ENCODE assay signal across 11 mouse cellular contexts in genomic region chr1:60746153-60746552, GRCm38 (mm10). TPM values are rescaled to one million over a fixed set of nuclear protein-coding genes. Genes with fewer than 3 reads are reported as not detected.
A peak's percentile ranks its signal among the peaks of the same experiment; 100 is the strongest.
DNase-seq lines count a peak whose midpoint lies in the region; ATAC-seq and TF ChIP-seq lines count a peak whose summit lies in the region.
"Had no signal": no experiment of that assay in that cellular context is flagged by ENCODE, and none has a peak within 500 bp of the region (broad histone marks: within the 10 kb centered on the region; RNA-seq: fewer than 3 reads in every experiment).

No protein-coding gene starts in this region.

- H3K4me2 ChIP-seq in heart, postnatal 0 days (ENCODE audit: low read depth, low read length): no peak overlapping the region
- H3K4me2 ChIP-seq: forebrain, embryonic 13.5 days had no signal

- H3K9me3 ChIP-seq in heart, postnatal 0 days (replicated peaks; ENCODE audit: control insufficient read depth, low read length): no peaks in the 10 kb centered on the region
- H3K9me3 ChIP-seq: forebrain, embryonic 13.5 days; heart, embryonic 10.5 days had no signal

- H3K4me3 ChIP-seq in heart, postnatal 0 days (ENCODE audit: low read depth, low read length): peak overlapping the region; percentile 9; the same call in 1 of the 2 replicates
- H3K4me3 ChIP-seq: forebrain, embryonic 13.5 days; heart, embryonic 10.5 days had no signal

- intact Hi-C loops in heart, postnatal 25 days (cut with DNase I): no loop called here

- H3K27ac ChIP-seq in heart, postnatal 0 days (ENCODE audit: low read depth): no peak overlapping the region
- H3K27ac ChIP-seq: forebrain, embryonic 13.5 days; heart, embryonic 10.5 days had no signal

- no peak overlapping the region for H3K9ac ChIP-seq in heart, postnatal 0 days (replicated peaks; ENCODE audit: low read depth, low read length)
- H3K9ac ChIP-seq: forebrain, embryonic 13.5 days had no signal

- no peaks in the 10 kb centered on the region for H3K27me3 ChIP-seq in heart, postnatal 0 days (ENCODE audit: control insufficient read depth, insufficient read depth, low read length)
- no peaks in the 10 kb centered on the region for H3K27me3 ChIP-seq in splenic B cell, adult 2 months (ENCODE audit: control insufficient read depth, insufficient read depth, low read length, poor library complexity, severe bottlenecking)
- H3K27me3 ChIP-seq: forebrain, embryonic 13.5 days had no signal

- TF ChIP-seq EP300 in heart, postnatal 0 days (IDR thresholded peaks at IDR 0.05; ENCODE audit: low read depth): no peak

- H3K36me3 ChIP-seq in heart, postnatal 0 days (replicated peaks; ENCODE audit: control insufficient read depth, insufficient read depth, low read length): no peaks in the 10 kb centered on the region
- H3K36me3 ChIP-seq in splenic B cell, adult 2 months (ENCODE audit: control insufficient read depth, insufficient read depth, low read length, poor library complexity, severe bottlenecking): no peaks in the 10 kb centered on the region
- H3K36me3 ChIP-seq: heart, embryonic 10.5 days had no signal

- peaks cover 9% of the 10 kb centered on the region for H3K4me1 ChIP-seq in heart, postnatal 0 days (ENCODE audit: control insufficient read depth, insufficient read depth)
- H3K4me1 ChIP-seq: forebrain, embryonic 13.5 days had no signal

- ATAC-seq in heart, postnatal 0 days (ENCODE audit: insufficient read depth, low read depth): no peak
- ATAC-seq in inflammation-experienced regulatory T-cells, adult 6 months: peak; percentile 89
- ATAC-seq: forebrain, embryonic 13.5 days had no signal

- 30% methylated on average over 2 of the region's 2 CpGs for WGBS in heart, postnatal 0 days

- TF ChIP-seq CTCF in heart, postnatal 0 days (IDR thresholded peaks at IDR 0.05; ENCODE audit: low read depth): no peak

- DNase-seq in heart, postnatal 0 days (ENCODE audit: low spot score): no peak
- DNase-seq in heart, postnatal 25 days (ENCODE audit: low spot score): no peak
- DNase-seq in CD8-positive naive resting alpha-beta T cell, adult 2 months (ENCODE audit: low read depth in 2 of 2, low spot score in 2 of 2): peak; percentile 81
- DNase-seq in splenic B cell, adult 2 months (ENCODE audit: low read depth, low spot score): peak; percentile 33
- no peak for DNase-seq in testis, postnatal 10 days (ENCODE audit: low spot score)
- no peak for DNase-seq in right cerebral cortex, postnatal 36 days (ENCODE audit: low spot score in 2 of 2)
- DNase-seq in cerebellum, adult 18-20 months: no peak

RNA-seq across cellular contexts. Expression of gene Cd28, which starts 29.6 kb away (rescaled TPM):
- 0.11 and 0.89 TPM in 2 replicates for total RNA-seq in heart, postnatal 0 days (2014; rRNA removed; ENCODE audit: low replicate concordance)
- polyA plus RNA-seq in heart, postnatal 0 days (2015; fragmentation: Nextera tagmentation; extraction: Ambion mirVana): 0.45 and 0.48 TPM in 2 replicates
- 10 to 100 TPM in 1 of 2 experiments, 1 to 10 TPM in 1; 8.7 to 10.2 TPM for total RNA-seq in heart, postnatal 25 days (2021)
- 100 to 1,000 TPM; 248 to 316 (median 315) TPM for polyA plus RNA-seq in inflammation-experienced regulatory T-cells, adult 6 months (2017; shearing (Covaris generic))
- total RNA-seq: midbrain, postnatal 0 days had no signal

Comparison
In these comparisons a context has a peak if more than half of its experiments do, and no peak if none do; other contexts are left out.
1. DNase-seq: peak in CD8-positive naive resting alpha-beta T cell, adult 2 months (2 of 2) and splenic B cell, adult 2 months (single experiment); none in heart, postnatal 0 days (single experiment), heart, postnatal 25 days (single experiment), testis, postnatal 10 days (single experiment), right cerebral cortex, postnatal 36 days (0 of 2) and cerebellum, adult 18-20 months (0 of 2).